ENCODE assay signal across 9 mouse cellular contexts in the genomic region with DNA sequence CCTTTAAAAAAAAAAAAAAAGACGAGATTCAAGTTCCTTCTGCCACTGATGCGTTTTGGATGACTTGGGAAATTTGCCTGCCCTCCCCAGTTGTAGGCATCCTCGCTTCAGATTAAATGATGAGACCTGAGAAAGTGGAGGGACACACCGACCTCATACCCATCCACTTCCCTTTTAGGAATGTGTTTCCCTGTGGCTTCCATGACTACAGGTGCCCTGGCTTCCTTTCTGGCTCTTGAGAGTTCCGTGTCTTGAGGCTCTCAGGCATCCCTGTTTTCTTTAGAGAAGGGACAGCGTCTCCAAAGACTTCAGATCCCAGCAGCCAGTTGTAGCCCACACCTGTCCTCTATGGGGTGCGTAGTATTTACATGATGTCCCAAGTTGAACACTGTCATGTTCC. TPM values are rescaled to one million over a fixed set of nuclear protein-coding genes. Genes with fewer than 3 reads are reported as not detected.
DNase-seq lines count a peak whose midpoint lies in the region; ATAC-seq and TF ChIP-seq lines count a peak whose summit lies in the region.
"Had no signal": no experiment of that assay in that cellular context is flagged by ENCODE, and none has a peak within 500 bp of the region (broad histone marks: within the 10 kb centered on the region; RNA-seq: fewer than 3 reads in every experiment).

No protein-coding gene starts in this region.

- peak overlapping the region; percentile 78; the same call in 1 of the 2 replicates for H3K9ac ChIP-seq in neural tube, embryonic 11.5 days (ENCODE audit: low read length)
- H3K9ac ChIP-seq in hindbrain, postnatal 0 days (replicated peaks; ENCODE audit: low read length), result peak overlapping the region; percentile 76
- H3K9ac ChIP-seq in neural tube, embryonic 12.5 days, result no peak overlapping the region

- H3K27me3 ChIP-seq in neural tube, embryonic 11.5 days (ENCODE audit: control insufficient read depth, insufficient read depth, low read length), result no peaks in the 10 kb centered on the region
- H3K27me3 ChIP-seq in hindbrain, postnatal 0 days (ENCODE audit: insufficient read depth, low read length), result no peaks in the 10 kb centered on the region
- peaks cover 13% of the 10 kb centered on the region; the same call in 1 of the 2 replicates for H3K27me3 ChIP-seq in neural tube, embryonic 12.5 days (replicated peaks)

- ATAC-seq in neural tube, embryonic 11.5 days (ENCODE audit: insufficient read depth, low FRiP score, low TSS enrichment), result no peak
- no peak for ATAC-seq in hindbrain, postnatal 0 days
- no peak for ATAC-seq in neural tube, embryonic 12.5 days (ENCODE audit: low FRiP score, low read depth)

- H3K27ac ChIP-seq in neural tube, embryonic 11.5 days (ENCODE audit: low read depth, low read length), result no peak overlapping the region
- peak overlapping the region; percentile 88 for H3K27ac ChIP-seq in hindbrain, postnatal 0 days
- no peak overlapping the region for H3K27ac ChIP-seq in neural tube, embryonic 12.5 days

- no peak for TF ChIP-seq CTCF in hindbrain, postnatal 0 days (IDR thresholded peaks at IDR 0.05; ENCODE audit: low read depth)

- DNase-seq in embryo, embryonic 11 days, result peak; percentile 10
- no peak for DNase-seq in embryo, embryonic 9.5 days (ENCODE audit: extremely low spot score)
- DNase-seq in neural tube, embryonic 11.5 days (ENCODE audit: low spot score), result peak; percentile 26
- DNase-seq in neural tube, embryonic 10.5 days (ENCODE audit: extremely low spot score, low spot score), result no peak
- DNase-seq in hindbrain, postnatal 0 days (ENCODE audit: low spot score), result no peak
- no peak for DNase-seq in Muller cell, postnatal 12 days (ENCODE audit: inconsistent ontology term)
- DNase-seq in layer of hippocampus, postnatal 10 days (ENCODE audit: low spot score in 2 of 2), result no peak

- no peaks in the 10 kb centered on the region for H3K36me3 ChIP-seq in neural tube, embryonic 11.5 days (ENCODE audit: control insufficient read depth, insufficient read depth, low read length)
- H3K36me3 ChIP-seq in hindbrain, postnatal 0 days (ENCODE audit: insufficient read depth, low read length), result no peaks in the 10 kb centered on the region
- no peaks in the 10 kb centered on the region for H3K36me3 ChIP-seq in neural tube, embryonic 12.5 days

- peak overlapping the region; percentile 67 for H3K4me3 ChIP-seq in neural tube, embryonic 11.5 days (ENCODE audit: low read depth, low read length)
- peak overlapping the region; percentile 62 for H3K4me3 ChIP-seq in hindbrain, postnatal 0 days (ENCODE audit: low read length)
- peak overlapping the region; percentile 78; the same call in 1 of the 2 replicates for H3K4me3 ChIP-seq in neural tube, embryonic 12.5 days

- WGBS in neural tube, embryonic 11.5 days, result 21% methylated on average over 7 of the region's 7 CpGs
- WGBS in hindbrain, postnatal 0 days, result 18% methylated on average over 7 of the region's 7 CpGs
- 22% methylated on average over 7 of the region's 7 CpGs for WGBS in neural tube, embryonic 12.5 days

- H3K4me1 ChIP-seq in neural tube, embryonic 11.5 days (ENCODE audit: control insufficient read depth, insufficient read depth, low read length), result no peaks in the 10 kb centered on the region
- 0 out of 2 replicates have a peak, but pooled peaks cover 4% of the 10 kb centered on the region for H3K4me1 ChIP-seq in hindbrain, postnatal 0 days (ENCODE audit: insufficient read depth, low read length)
- peaks cover 9% of the 10 kb centered on the region for H3K4me1 ChIP-seq in neural tube, embryonic 12.5 days

- no peaks in the 10 kb centered on the region for H3K9me3 ChIP-seq in neural tube, embryonic 11.5 days (ENCODE audit: control insufficient read depth, low read length)
- H3K9me3 ChIP-seq in hindbrain, postnatal 0 days (ENCODE audit: low read length), result no peaks in the 10 kb centered on the region
- no peaks in the 10 kb centered on the region for H3K9me3 ChIP-seq in neural tube, embryonic 12.5 days

- peak overlapping the region; percentile 79 for H3K4me2 ChIP-seq in neural tube, embryonic 11.5 days (ENCODE audit: low read depth)
- peak overlapping the region; percentile 80 for H3K4me2 ChIP-seq in hindbrain, postnatal 0 days (ENCODE audit: low read depth, low read length)
- peak overlapping the region; percentile 76 for H3K4me2 ChIP-seq in neural tube, embryonic 12.5 days (replicated peaks)

RNA-seq across cellular contexts. Expression of a gene that starts 38.0 kb away (rescaled TPM):
- not detected in 2 replicates for polyA plus RNA-seq in neural tube, embryonic 11.5 days (2014; fragmentation: Nextera tagmentation; extraction: Ambion mirVana)
- not detected in 2 replicates for total RNA-seq in hindbrain, postnatal 0 days (2014; rRNA removed)
- polyA plus RNA-seq in hindbrain, postnatal 0 days (2015; fragmentation: Nextera tagmentation; extraction: Ambion mirVana), result not detected in 2 replicates
- polyA plus RNA-seq in neural tube, embryonic 12.5 days (2016; fragmentation: Nextera tagmentation; extraction: Ambion mirVana), result not detected in 2 replicates
- total RNA-seq in layer of hippocampus, postnatal 10 days (2021), result not detected
- polyA plus RNA-seq: gonadal fat pad, adult 2 months had no signal

Comparison
In these comparisons a context has a peak if more than half of its experiments do, and no peak if none do; other contexts are left out.
1. DNase-seq: peak in embryo, embryonic 11 days (single experiment) and neural tube, embryonic 11.5 days (single experiment); none in embryo, embryonic 9.5 days (single experiment), neural tube, embryonic 10.5 days (single experiment), hindbrain, postnatal 0 days (single experiment), Muller cell, postnatal 12 days (single experiment) and layer of hippocampus, postnatal 10 days (0 of 2).
2. Peak in every context shown above with its lines, with median percentiles within 50 percentile points of each other: H3K4me2 ChIP-seq and H3K4me3 ChIP-seq.